Mouse (Mus musculus) adrenal gland (tissue): ENCODE measurements at regions not wholly inside any gene's neighbourhood (a gene's known extent, or its start where the extent isn't known, plus 50 kb on each side); places are given as distances from the start of the nearest gene placed in this dataset.

Source experiments
- intact Hi-C: fragments of 180-260 bp; cut with DNase I; formaldehyde crosslinking; loops from one replicate; pipeline ENCODE4 v1.15.1; 2025

GRCm38 (mm10) chr2:129883417-129883816 is 83.1 kb downstream of the Stk35 start:
- intact Hi-C loops: no loop called here

- intact Hi-C loops: no loop called here
Observed at GRCm38 (mm10) chr2:129884316-129884715, 84.0 kb downstream of the Stk35 start.

- intact Hi-C loops: no loop called here
Observed at GRCm38 (mm10) chr2:129885536-129885935, 85.2 kb downstream of the Stk35 start.

GRCm38 (mm10) chr2:129893231-129893630 is 92.9 kb downstream of the Stk35 start:
- intact Hi-C loops: no loop called here

- intact Hi-C loops: no loop called here
Observed at GRCm38 (mm10) chr2:129893832-129894231, 93.5 kb downstream of the Stk35 start.

- intact Hi-C loops: no loop called here
Observed at GRCm38 (mm10) chr2:129894906-129895305, 94.6 kb downstream of the Stk35 start.

- intact Hi-C loops: no loop called here
Observed at GRCm38 (mm10) chr2:129895369-129895768, 95.1 kb downstream of the Stk35 start.

GRCm38 (mm10) chr2:129896696-129897095 is 96.4 kb downstream of the Stk35 start:
- intact Hi-C loops: no loop called here

- intact Hi-C loops: loop anchor here (2.0 to 10.0 kb wide), 2 partner anchors 155 to 341 kb away; no protein-coding TSS in a partner anchor
Observed at GRCm38 (mm10) chr2:129903383-129904135, 103.2 kb downstream of the Stk35 start.

- intact Hi-C loops: loop anchor here (2.0 to 10.0 kb wide), 3 partner anchors 154 to 340 kb away; no protein-coding TSS in a partner anchor
Observed at GRCm38 (mm10) chr2:129904753-129905152, 104.4 kb downstream of the Stk35 start.

GRCm38 (mm10) chr2:129908701-129909425 is 103.3 kb upstream of the Tgm3 start:
- intact Hi-C loops: loop anchor here (5.0 to 10.0 kb wide), 2 partner anchors 258 to 336 kb away; no protein-coding TSS in a partner anchor

- intact Hi-C loops: no loop called here
Observed at GRCm38 (mm10) chr2:129911203-129911921, 100.8 kb upstream of the Tgm3 start.

- intact Hi-C loops: no loop called here
Observed at GRCm38 (mm10) chr2:129912556-129912955, 99.6 kb upstream of the Tgm3 start.

GRCm38 (mm10) chr2:129914261-129914660 is 97.9 kb upstream of the Tgm3 start:
- intact Hi-C loops: no loop called here

GRCm38 (mm10) chr2:129916411-129916810 is 95.7 kb upstream of the Tgm3 start:
- intact Hi-C loops: no loop called here

GRCm38 (mm10) chr2:129918141-129918790 is 93.9 kb upstream of the Tgm3 start:
- intact Hi-C loops: no loop called here

GRCm38 (mm10) chr2:129919551-129919950 is 92.6 kb upstream of the Tgm3 start:
- intact Hi-C loops: no loop called here

GRCm38 (mm10) chr2:129927218-129927617 is 84.9 kb upstream of the Tgm3 start:
- intact Hi-C loops: no loop called here

- intact Hi-C loops: no loop called here
Observed at GRCm38 (mm10) chr2:129933578-129933977, 78.6 kb upstream of the Tgm3 start.

GRCm38 (mm10) chr2:129942824-129943223 is 69.3 kb upstream of the Tgm3 start:
- intact Hi-C loops: no loop called here

- intact Hi-C loops: no loop called here
Observed at GRCm38 (mm10) chr2:129947847-129948553, 64.1 kb upstream of the Tgm3 start.
